Mouse (Mus musculus) intestine, postnatal 0 days (tissue): ENCODE measurements around the gene Atp4b. TPM values are rescaled to one million over a fixed set of nuclear protein-coding genes. Genes with fewer than 3 reads are reported as not detected.

Source experiments
- ATAC-seq: fragments of 200-750 bp; cut with Nextera tagmentation; 2 replicates; pipeline ENCODE4 v1.8.0; 2017; ENCODE audit warnings: mild to moderate bottlenecking, moderate TSS enrichment, moderate library complexity
- H3K27ac ChIP-seq: fragments of 300-500 bp; sonication (generic); 2 replicates; pipeline ENCODE4 v1.5.1; 2014; ENCODE audit warnings: mild to moderate bottlenecking, low read depth, low read length, moderate library complexity
- H3K27me3 ChIP-seq: fragments of 300-500 bp; sonication (generic); replicated peaks from 2 replicates; pipeline ENCODE4 v1.6.1; 2014; ENCODE audit warnings: low read length, mixed read lengths; ENCODE audit not compliant: control insufficient read depth, insufficient read depth
- H3K36me3 ChIP-seq: fragments of 300-500 bp; sonication (generic); 2 replicates; pipeline ENCODE4 v1.6.1; 2014; ENCODE audit warnings: mild to moderate bottlenecking, moderate library complexity; ENCODE audit not compliant: control insufficient read depth, insufficient read depth
- H3K4me1 ChIP-seq: fragments of 300-500 bp; sonication (generic); replicated peaks from 2 replicates; pipeline ENCODE4 v1.6.1; 2014; ENCODE audit warnings: antibody characterized with exemption, low read length, mixed read lengths; ENCODE audit not compliant: control insufficient read depth, insufficient read depth
- H3K4me2 ChIP-seq: fragments of 300-500 bp; sonication (generic); replicated peaks from 2 replicates; pipeline ENCODE4 v1.6.1; 2014; ENCODE audit warnings: low read depth, mild to moderate bottlenecking, moderate library complexity
- H3K4me3 ChIP-seq: fragments of 300-500 bp; sonication (generic); 2 replicates; pipeline ENCODE4 v1.5.1; 2014; ENCODE audit warnings: low read depth, low read length
- H3K9ac ChIP-seq: fragments of 300-500 bp; sonication (generic); 2 replicates; pipeline ENCODE4 v1.6.1; 2014; ENCODE audit warnings: mild to moderate bottlenecking, low read depth, low read length
- H3K9me3 ChIP-seq: fragments of 300-500 bp; sonication (generic); 2 replicates; pipeline ENCODE4 v1.6.1; 2016; ENCODE audit warnings: mixed run types; ENCODE audit not compliant: control insufficient read depth
- CTCF ChIP-seq: sonication (generic); IDR thresholded peaks from 2 replicates; pipeline ENCODE4 v1.5.1; 2016; ENCODE audit warnings: low read depth, mild to moderate bottlenecking, control low read depth, antibody characterized with exemption, moderate library complexity
- WGBS: fragments of 180-500 bp; shearing (Covaris S2); extraction: QIAGEN DNeasy Blood & Tissue Kit; methylation state at CpG from one replicate; pipeline ENCODE4 v1.1.7; 2014; 5-methylcytosine and 5-hydroxymethylcytosine counted together
- polyA plus RNA-seq: library from polyadenylated mRNA; unstranded; fragments of >200 nt; fragmentation: Nextera tagmentation; extraction: Ambion mirVana; gene quantifications from 2 replicates; pipeline ENCODE4 v1.2.1, GENCODE M21; 2015

Gene Atp4b
- polyA plus RNA-seq, 1 experiment from 2014 or later, result not detected

GRCm38 (mm10) chr8:13353155-13353833 lies 43.3 kb downstream of the Atp4b start:
- TF ChIP-seq CTCF, result no peak
- H3K36me3 ChIP-seq, result peaks cover 60% of the 10 kb centered on the region
- H3K4me2 ChIP-seq, result no peak overlapping the region
- WGBS, result 80% methylated on average over 9 of the region's 9 CpGs
- H3K27ac ChIP-seq, result no peak overlapping the region; the same call in 1 of the 2 replicates
- no peak overlapping the region for H3K9ac ChIP-seq
- H3K9me3 ChIP-seq, result no peaks in the 10 kb centered on the region
- H3K27me3 ChIP-seq, result no peaks in the 10 kb centered on the region
- H3K4me3 ChIP-seq, result no peak overlapping the region
- ATAC-seq, result no peak
- no peaks in the 10 kb centered on the region for H3K4me1 ChIP-seq

GRCm38 (mm10) chr8:13352601-13353000 lies 44.0 kb downstream of the Atp4b start:
- Histone ChIP-seq H3K27me3 (no peaks in the 10 kb centered on the region), H3K9me3 (no peaks in the 10 kb centered on the region), H3K9ac (no peak overlapping the region), H3K4me1 (no peaks in the 10 kb centered on the region), H3K36me3 (peaks cover 58% of the 10 kb centered on the region), H3K27ac (peak overlapping the region; percentile 54; the same call in 1 of the 2 replicates), H3K4me3 (no peak overlapping the region), H3K4me2 (no peak overlapping the region)
- no peak for TF ChIP-seq CTCF
- ATAC-seq, result peak; percentile 16; the same call in 1 of the 2 replicates
- WGBS, result 67% methylated on average over 8 of the region's 8 CpGs

GRCm38 (mm10) chr8:13351593-13351992 lies 45.0 kb downstream of the Atp4b start:
- peaks cover 52% of the 10 kb centered on the region for H3K36me3 ChIP-seq
- H3K4me3 ChIP-seq, result no peak overlapping the region
- TF ChIP-seq CTCF, result no peak
- no peak overlapping the region for H3K4me2 ChIP-seq
- H3K27me3 ChIP-seq, result no peaks in the 10 kb centered on the region
- H3K27ac ChIP-seq, result peak overlapping the region; percentile 54
- no peak overlapping the region for H3K9ac ChIP-seq
- H3K9me3 ChIP-seq, result no peaks in the 10 kb centered on the region
- ATAC-seq, result no peak
- WGBS, result 69% methylated on average over 5 of the region's 5 CpGs
- no peaks in the 10 kb centered on the region for H3K4me1 ChIP-seq

- WGBS, result 91% methylated on average over 7 of the region's 7 CpGs
- peaks cover 55% of the 10 kb centered on the region for H3K36me3 ChIP-seq
Observed at GRCm38 (mm10) chr8:13350052-13350451, 46.6 kb downstream of the Atp4b start.

GRCm38 (mm10) chr8:13343134-13343533 lies 53.5 kb downstream of the Atp4b start:
- Histone ChIP-seq H3K9ac (no peak overlapping the region), H3K9me3 (no peaks in the 10 kb centered on the region), H3K36me3 (peaks cover 57% of the 10 kb centered on the region), H3K4me1 (no peaks in the 10 kb centered on the region), H3K4me2 (no peak overlapping the region), H3K27me3 (no peaks in the 10 kb centered on the region), H3K4me3 (no peak overlapping the region), H3K27ac (no peak overlapping the region)
- no peak for ATAC-seq
- 94% methylated on average over 4 of the region's 4 CpGs for WGBS
- no peak for TF ChIP-seq CTCF

More at GRCm38 (mm10) chr8:13350052-13350451, 46.6 kb downstream of the Atp4b start:
- Histone ChIP-seq H3K4me2 (no peak overlapping the region), H3K27ac (no peak overlapping the region), H3K4me3 (no peak overlapping the region), H3K9me3 (no peaks in the 10 kb centered on the region), H3K9ac (no peak overlapping the region), H3K27me3 (no peaks in the 10 kb centered on the region), H3K4me1 (no peaks in the 10 kb centered on the region)
- no peak for TF ChIP-seq CTCF
- no peak for ATAC-seq

GRCm38 (mm10) chr8:13342340-13342739 lies 54.3 kb downstream of the Atp4b start:
- Histone ChIP-seq H3K9me3 (no peaks in the 10 kb centered on the region), H3K9ac (no peak overlapping the region), H3K36me3 (peaks cover 54% of the 10 kb centered on the region), H3K27ac (no peak overlapping the region), H3K4me1 (no peaks in the 10 kb centered on the region), H3K27me3 (no peaks in the 10 kb centered on the region), H3K4me3 (no peak overlapping the region), H3K4me2 (no peak overlapping the region)
- 79% methylated on average over 2 of the region's 2 CpGs for WGBS
- ATAC-seq, result no peak
- TF ChIP-seq CTCF, result no peak
